Mouse (Mus musculus): ENCODE data around the gene Thsd7b.

DNA sequence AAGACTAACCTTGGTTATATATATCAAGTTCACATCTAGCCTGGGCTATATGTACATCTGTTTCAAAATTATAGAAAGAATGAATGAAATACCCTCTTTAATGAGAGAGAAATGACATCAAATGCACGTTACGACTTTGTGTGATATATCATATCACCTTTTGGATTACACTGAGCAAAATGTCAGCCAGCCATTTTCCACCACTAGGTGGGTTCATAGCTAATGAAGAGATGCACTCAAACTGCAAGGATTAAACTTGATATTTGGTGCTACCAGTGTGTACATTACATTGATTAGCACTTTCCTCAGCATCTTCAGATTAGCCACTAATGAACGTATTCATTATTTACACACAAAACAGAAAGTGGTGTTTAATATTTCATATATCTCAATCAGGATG, 228.6 kb downstream of the Thsd7b start:
- TF ChIP-seq REST (IDR thresholded peaks at IDR 0.05; ENCODE audit: insufficient read depth, insufficient read length) (no peak), POLR2A (IDR thresholded peaks at IDR 0.05; ENCODE audit: insufficient read length, low read depth) (no peak), TCF12 (IDR thresholded peaks at IDR 0.05; ENCODE audit: insufficient read depth, poor library complexity, severe bottlenecking) (no peak), MAX (IDR thresholded peaks at IDR 0.05; ENCODE audit: low read depth) (no peak), CEBPB (IDR thresholded peaks at IDR 0.05; ENCODE audit: insufficient read depth, poor library complexity, severe bottlenecking) (no peak), POLR2AphosphoS2 (IDR thresholded peaks at IDR 0.05; ENCODE audit: insufficient read length, low read depth) (no peak), E2F4 (IDR thresholded peaks at IDR 0.05; ENCODE audit: insufficient read depth) (no peak), USF1 (IDR thresholded peaks at IDR 0.05; ENCODE audit: low read depth) (no peak)
